ENCODE assay signal across 15 mouse cellular contexts in genomic region chr6:86577504-86577903, GRCm38 (mm10).
"Had no signal": no experiment of that assay in that cellular context is flagged by ENCODE, and none has a peak within 500 bp of the region (broad histone marks: within the 10 kb centered on the region; RNA-seq: fewer than 3 reads in every experiment).

No protein-coding gene starts in this region.

- H3K9me3 ChIP-seq: liver, embryonic 13.5 days; liver, embryonic 15.5 days; megakaryocyte, embryonic 14.5 days; midbrain, embryonic 13.5 days; neural tube, embryonic 12.5 days; stomach, embryonic 15.5 days had no signal

- H3K4me1 ChIP-seq: liver, embryonic 13.5 days; liver, embryonic 15.5 days; neural tube, embryonic 12.5 days had no signal

- DNase-seq: liver; liver, embryonic 13.5 days; liver, postnatal 0 days; right cerebral cortex, postnatal 14 days; thymus, adult 2 months; thymus, postnatal 25 days; thymus, postnatal 4 days had no signal

- H3K27me3 ChIP-seq: liver, embryonic 13.5 days; liver, embryonic 15.5 days; midbrain, embryonic 13.5 days; neural tube, embryonic 12.5 days; stomach, embryonic 15.5 days had no signal

- ATAC-seq: liver, postnatal 0 days; midbrain, embryonic 13.5 days had no signal

- H3K4me2 ChIP-seq: liver, embryonic 11.5 days; liver, embryonic 13.5 days; liver, embryonic 15.5 days; midbrain, embryonic 11.5 days; midbrain, embryonic 13.5 days; neural tube, embryonic 12.5 days; stomach, embryonic 15.5 days had no signal

- H3K4me3 ChIP-seq: liver, embryonic 13.5 days; liver, embryonic 15.5 days; megakaryocyte, embryonic 14.5 days; midbrain, embryonic 13.5 days; neural tube, embryonic 12.5 days; stomach, embryonic 15.5 days had no signal

- H3K36me3 ChIP-seq: liver, embryonic 13.5 days; liver, embryonic 15.5 days; midbrain, embryonic 13.5 days; neural tube, embryonic 12.5 days; stomach, embryonic 15.5 days had no signal

- H3K9ac ChIP-seq: liver, embryonic 13.5 days; liver, embryonic 15.5 days; liver, postnatal 0 days; midbrain, embryonic 13.5 days; neural tube, embryonic 12.5 days; stomach, embryonic 15.5 days had no signal

- H3K27ac ChIP-seq: liver, embryonic 13.5 days; liver, embryonic 15.5 days; macrophage; midbrain, embryonic 13.5 days; neural tube, embryonic 12.5 days; stomach, embryonic 15.5 days had no signal
